Mouse (Mus musculus): ENCODE measurements around the gene Catsperd. TPM values are rescaled to one million over a fixed set of nuclear protein-coding genes. Genes with fewer than 3 reads are reported as not detected.
A peak's percentile ranks its signal among the peaks of the same experiment; 100 is the strongest.
"Not testable (repeated sequence)": the region's sequence is repeated elsewhere in the genome, so short reads cannot be mapped to it uniquely, and the experiment has no call there.

The Catsperd gene
- total RNA-seq, 4 experiments from 2014 or later: 3.2 to 4.5 (median 3.4) TPM

DNA sequence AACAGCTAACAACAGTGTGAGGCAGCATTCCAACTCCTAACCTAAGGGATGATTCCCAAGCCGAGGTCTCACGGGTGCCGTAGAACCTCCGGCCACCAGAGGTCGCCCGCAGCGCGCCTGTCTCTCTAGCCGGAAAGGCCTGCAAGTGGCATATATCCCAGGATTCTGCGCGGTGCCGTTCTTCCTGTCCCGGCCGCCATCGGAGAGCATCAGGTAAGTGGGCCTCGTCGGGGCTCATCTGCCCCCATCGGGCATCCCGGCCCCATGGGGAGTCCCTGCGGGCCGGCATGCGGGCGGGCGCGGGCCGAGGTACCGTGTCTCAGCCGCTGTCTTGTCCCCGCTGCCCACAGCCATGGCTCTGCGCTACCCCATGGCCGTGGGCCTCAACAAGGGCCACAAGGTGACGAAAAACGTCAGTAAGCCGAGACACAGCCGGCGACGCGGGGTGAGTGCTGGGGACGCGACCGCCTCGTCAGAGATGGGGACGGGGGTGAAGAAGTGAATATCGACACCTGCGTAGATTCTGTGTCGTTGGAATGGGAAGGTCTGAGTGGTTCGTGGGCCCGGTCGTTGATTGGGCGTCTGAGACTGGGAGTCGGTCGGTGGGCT is 14.6 kb upstream of the Catsperd start, which contains the start of gene Rpl36:
Gene Rpl36, plus strand, starts transcription at position 181 of the 609 bp plus-strand sequence.
- peak; percentile 93 for DNase-seq

DNA sequence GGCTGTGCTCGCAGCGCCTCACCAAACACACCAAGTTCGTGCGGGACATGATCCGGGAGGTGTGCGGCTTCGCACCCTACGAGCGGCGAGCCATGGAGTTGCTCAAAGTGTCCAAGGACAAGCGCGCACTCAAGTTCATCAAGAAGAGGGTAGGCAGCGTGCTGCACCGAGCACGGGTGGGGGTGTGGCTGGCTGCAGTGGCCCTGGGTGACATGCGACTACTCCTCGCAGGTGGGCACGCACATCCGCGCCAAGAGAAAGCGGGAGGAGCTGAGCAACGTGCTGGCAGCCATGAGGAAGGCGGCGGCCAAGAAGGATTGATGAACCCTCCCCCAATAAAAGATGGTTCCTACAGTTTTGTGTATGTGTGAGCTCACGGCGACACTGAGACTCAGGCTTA is 14.1 kb upstream of the Catsperd start:
- not testable (repeated sequence) for DNase-seq

DNA sequence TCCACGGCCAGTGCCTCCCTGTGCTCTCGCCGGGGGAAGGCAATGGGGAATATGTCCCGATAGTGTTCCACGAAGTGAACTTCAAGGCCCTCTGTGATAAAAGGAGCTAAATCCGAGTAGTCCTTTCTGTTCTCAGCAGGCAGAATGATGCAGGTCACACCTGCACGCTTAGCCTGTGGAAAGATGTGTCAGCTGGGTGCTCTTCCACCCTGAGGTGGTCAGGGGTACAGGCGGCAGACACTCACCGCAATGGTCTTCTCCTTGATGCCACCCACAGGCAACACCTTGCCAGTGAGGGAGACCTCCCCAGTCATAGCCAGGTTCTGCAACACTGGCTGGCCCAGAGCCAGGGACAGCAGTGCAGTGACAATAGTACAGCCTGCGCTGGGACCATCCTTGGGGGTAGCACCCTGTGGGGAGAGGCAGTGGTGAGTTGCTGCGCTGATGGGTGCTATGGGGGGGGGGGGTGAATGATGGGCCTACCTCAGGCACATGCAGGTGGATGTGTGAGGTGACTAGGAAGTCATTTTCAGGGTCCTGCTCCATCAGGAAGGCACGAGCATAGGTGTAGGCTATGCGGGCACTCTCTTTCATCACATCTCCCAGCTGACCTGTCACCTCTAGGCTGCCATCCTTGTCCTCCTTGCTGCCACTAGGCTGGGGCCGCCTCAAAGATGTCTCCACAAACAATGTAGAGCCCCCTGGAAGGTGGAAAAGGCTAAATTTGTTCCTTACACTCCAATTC is 13.4 kb upstream of the Catsperd start:
- no peak for DNase-seq

DNA sequence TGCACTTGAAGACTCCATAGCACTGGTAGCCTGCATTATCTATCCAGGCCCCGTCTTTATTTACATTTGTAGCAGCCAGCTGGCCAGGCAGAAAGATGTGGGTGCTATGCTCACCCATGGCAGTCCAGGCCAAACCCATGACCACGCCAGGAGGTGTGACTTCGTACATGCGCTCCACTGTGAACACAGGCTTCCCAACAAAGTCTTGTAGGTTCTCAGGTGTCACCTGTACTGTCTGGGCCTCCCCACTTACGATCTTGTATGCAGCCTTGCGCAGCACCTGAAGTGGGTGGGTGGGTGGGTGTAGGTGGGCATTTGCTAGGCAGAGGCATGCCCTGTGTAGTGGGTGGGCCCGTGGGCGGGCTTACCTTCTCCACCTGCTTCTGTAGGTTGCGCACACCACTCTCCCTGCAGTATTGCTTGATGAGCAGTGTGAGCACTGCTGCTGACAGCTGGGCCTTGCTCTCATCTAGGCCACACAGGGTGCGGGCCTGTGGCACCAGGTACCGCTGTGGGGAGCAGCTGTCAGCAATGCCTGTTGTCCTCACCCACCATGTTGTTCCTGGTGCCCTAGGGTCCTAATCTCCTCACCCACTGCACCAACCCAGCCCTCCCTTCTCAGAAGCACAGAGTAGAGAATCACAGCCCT is 12.7 kb upstream of the Catsperd start:
- DNase-seq: no peak

GRCm38 (mm10) chr17:56615792-56616191 is 12.2 kb upstream of the Catsperd start:
- DNase-seq: no peak

DNA sequence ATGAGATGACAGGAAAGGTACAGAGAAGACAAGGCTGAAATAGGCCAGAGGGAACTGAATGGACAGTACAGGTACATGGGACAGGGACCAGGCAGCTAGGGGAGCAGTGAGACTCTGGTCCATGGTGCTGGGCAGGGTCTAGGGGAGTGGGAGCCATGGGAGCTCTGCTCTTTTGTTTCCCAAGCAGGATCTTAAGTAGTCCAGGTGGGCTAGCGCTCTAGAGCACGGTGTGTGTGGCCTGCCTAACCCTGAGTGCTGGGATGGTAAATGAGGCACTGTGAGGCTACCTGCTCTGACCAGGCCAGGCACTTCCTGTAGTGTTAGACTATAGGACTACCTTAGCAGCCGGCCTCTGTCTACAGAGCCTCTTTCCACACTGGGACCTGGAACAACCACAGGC is 11.2 kb upstream of the Catsperd start:
- no peak for DNase-seq

DNA sequence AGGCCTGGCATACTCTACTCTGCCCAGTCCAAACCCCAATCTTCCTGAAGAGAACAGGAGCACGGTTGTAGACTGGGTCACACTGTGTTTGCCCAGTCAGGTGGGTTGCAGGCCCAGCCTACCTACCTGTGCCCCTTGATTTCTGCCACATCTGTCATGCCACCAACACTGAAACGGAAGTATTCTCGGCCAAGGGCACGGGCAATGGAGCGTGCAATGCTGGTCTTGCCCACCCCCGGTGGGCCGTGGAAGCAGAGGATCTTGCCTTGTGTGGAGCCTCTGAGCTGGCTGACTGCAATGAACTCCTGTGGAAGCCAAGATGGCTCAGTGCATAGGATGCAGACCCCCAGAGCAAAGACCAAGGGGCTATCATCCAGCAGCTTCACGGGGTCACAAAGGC is 10.3 kb upstream of the Catsperd start:
- no peak for DNase-seq

GRCm38 (mm10) chr17:56625495-56625894 is 2.4 kb upstream of the Catsperd start:
- DNase-seq: peak; percentile 85

DNA sequence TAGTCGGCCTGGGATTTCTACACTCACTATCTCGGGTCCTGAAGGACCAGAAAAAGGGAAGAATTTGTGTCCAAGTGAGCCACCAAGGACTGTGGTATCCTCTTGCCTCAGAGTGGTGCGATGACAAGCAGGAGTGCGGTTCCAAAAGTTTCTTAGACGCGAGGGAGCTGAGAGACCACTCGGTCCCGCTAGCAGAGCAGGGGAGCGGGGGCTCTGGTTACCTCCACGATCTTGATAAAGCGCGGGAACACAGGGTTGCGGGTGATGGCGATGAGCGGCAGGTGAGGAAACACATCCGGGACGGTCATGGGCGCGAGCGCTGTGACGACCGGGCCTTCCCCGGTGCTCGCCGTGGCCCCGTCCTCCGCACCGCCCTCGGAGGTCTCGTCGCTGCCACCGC is 1.7 kb upstream of the Catsperd start:
- DNase-seq: no peak

DNA sequence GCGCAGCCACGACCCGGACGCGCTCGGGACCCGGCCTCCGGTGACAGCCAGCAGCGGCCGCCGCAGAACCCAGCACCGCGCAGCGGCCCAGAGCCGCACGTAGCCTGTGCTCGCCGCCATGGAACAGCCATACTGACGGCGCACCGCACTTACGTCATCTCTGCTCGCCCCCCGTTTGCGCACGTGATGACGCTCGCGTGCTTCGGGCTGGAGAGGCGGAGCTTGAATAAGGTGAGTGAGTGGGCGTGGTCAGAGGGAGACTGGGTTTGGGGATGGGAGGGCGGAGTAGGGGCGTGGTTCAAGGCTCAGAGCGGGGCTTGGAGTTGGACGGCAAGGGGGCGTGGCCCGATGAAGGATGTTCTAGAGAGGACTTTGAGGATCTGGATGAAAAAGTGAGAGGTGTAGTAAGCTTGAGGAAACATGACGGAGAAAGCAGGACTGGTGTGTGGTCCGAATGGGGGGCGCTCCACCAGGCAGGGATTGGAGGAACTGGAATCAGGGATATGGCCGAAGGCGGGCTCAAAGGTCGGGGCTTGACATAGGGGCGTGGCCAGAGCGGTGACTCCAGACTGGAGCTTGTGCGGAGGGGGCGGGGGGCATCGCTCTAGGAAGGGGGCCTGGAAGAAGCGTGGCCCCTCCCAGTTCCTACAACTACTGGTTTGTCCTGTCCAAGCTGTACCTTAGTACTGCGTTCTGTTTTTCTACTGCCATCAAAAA is 1.0 kb upstream of the Catsperd start, which contains the start of gene Lonp1:
Gene Lonp1, minus strand, starts transcription at position 134 of the 717 bp plus-strand sequence.
- peak; percentile 98 for DNase-seq

DNA sequence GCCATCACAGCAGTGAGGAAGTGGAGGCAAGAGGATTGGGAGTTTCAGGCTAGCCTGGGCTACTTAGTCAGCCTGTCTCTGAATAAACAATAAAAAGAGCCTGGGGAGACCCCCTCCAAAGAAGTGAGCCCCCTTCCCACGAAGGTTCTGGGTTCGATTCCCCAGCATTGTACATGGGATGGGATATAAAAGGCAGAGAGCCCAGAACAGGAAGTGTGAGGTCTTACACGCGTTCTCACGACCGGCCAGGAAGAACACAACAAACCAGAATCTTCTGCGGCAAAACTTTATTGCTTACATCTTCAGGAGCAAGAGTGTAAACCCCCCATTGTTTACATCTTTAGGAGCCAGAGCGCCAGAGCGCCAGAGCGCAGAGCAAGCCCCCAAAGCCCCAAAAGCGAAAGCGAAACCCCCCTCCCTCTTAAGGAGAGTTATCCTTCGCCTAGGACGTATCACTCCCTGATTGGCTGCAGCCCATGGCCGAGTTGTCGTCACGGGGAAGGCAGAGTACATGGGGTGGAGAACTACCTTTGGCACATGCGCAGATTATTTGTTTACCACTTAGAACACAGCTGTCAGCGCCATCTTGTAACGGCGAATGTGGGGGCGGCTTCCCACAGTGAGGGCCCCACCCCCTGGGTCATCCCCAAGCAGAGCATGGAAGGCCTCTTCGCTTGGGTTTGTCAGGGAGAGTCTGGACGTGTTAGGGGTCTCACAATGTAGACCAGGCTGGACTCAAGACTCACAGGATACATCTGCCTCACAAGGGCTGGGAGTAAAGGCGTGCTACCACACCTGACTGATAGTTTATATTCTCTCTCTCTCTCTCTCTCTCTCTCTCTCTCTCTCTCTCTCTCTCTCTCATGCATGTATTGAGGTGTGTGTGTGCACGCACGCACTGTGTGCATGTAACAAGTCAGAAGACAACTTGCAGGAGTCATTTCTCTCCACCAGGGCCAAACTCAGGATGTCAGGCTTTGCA is 2.1 kb downstream of the Catsperd start:
- DNase-seq: not testable (repeated sequence)

DNA sequence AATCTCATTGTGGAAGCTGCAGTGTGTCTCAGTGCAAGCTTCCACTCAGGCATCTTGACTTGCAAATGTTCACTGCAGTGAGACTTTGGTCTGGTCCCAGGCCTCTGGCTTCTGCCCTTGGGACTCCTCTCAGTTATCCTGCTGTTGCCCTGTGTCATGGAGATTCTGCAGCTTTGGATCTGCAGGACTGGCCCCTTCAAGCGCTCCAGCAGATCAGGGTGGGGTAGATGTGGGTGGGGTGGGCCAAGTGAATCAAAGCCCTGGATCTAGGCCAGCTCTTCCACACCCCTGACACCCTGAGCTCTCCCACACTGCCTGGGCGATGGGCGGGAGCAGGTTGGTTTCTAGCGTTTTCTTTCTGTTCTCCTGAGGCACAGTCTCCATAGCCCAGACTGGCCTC is 3.9 kb downstream of the Catsperd start:
- DNase-seq: no peak

DNA sequence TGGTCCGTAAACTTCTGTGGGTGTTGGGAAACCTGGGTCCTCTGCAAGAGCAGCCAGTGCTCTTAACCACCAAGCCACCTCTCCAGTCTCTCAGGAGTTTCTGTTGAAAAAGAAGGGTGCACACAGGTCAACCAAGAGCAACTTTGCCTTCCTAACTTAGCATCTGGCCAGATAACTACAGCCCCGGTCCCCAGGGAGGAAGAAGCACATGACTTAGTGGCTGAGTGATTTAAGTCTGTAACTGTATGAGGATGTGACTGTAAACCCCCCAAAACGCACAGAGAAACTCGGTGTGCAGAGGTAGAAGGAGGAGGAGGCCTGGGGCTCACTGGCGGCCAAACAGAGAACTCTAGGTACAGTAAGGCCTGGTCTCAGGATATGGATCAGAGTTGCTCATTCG is 6.1 kb downstream of the Catsperd start:
- DNase-seq: no peak

DNA sequence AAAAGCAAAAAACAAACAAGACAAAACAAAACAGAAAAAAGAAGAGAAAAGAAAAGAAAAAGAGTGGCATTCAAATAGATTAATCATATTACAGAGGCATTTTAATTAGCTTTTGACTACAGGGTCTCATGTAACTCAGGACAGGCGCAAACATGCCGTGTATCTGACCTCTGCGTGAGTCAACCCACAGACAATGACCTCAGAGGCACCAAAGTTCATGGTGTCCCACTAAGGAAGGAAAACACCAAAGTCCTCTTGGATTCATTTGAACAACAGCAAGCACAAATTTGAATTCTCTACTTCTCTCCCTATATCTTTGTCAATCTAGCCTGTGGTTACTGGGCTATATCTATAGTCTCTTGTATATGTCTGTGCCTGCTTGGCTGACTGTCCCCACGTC is 15.3 kb downstream of the Catsperd start:
- no peak for DNase-seq

GRCm38 (mm10) chr17:56647546-56647945 is 19.6 kb downstream of the Catsperd start:
- DNase-seq: no peak

DNA sequence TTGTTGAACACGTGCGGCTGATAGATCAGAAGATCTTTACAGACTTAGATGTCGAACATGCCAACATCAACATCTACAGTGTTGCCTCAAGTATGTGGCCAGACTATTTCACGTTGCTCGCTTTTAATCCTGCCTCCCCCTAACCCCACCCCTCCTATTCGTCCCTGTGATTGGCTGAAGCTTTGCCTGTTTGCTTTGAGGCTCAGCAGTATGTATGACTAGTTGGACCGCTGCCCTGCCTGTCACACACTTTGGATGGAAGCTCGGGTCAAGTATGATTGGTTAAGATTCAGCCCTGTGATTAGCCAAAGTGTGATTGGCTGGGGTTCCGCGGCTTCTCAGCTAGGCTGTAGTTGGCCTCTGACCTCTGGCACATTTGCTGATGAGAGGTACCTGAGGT is 23.9 kb downstream of the Catsperd start:
- DNase-seq: no peak

DNA sequence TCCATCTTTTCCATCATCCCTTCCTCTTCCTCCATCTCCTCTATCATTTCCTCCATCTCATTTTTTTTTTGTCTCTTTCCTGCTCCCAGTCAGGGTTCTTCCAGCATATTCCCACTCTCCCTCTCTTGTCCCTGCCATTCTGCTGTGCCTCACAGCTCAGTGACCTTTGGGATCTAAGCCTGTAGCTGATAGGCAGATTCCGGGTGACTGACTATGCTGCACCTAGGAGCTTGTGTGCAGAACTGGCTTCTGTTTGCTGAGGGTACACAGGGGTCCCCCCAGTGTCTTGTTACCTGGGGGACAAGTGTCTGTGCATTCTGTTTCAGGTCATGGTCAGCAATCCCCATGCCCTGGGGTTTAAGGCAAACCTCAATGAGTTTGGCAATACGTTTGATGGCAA is 26.8 kb downstream of the Catsperd start:
- no peak for DNase-seq

GRCm38 (mm10) chr17:56655311-56655710 is 27.4 kb downstream of the Catsperd start:
- DNase-seq: peak; percentile 66

GRCm38 (mm10) chr17:56656171-56656570 is 28.2 kb downstream of the Catsperd start:
- DNase-seq: no peak

GRCm38 (mm10) chr17:56663659-56664058 is 35.7 kb downstream of the Catsperd start:
- no peak for DNase-seq

DNA sequence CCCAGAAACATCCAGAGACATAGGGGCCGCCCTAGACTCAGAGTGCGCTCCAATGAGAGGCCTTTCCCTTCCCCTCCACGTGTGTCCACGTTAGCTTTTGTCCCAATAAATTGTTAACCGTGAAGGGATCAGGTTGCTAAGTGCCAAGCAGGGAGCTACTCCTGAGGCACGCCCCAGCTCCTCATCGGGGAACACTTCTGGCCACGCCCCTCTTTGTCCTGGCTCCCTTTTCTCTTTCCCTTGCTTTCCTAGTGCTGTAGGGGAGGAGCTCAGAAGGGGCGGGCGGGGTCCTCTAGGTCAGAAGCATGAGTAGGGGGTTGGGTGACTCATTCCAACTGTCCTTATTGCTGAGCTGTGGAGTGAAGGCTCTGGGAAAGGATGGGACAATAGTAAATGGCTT is 36.4 kb downstream of the Catsperd start:
- DNase-seq: no peak

- DNase-seq: no peak
Measured at GRCm38 (mm10) chr17:56666384-56666783, 38.4 kb downstream of the Catsperd start.
